Mouse (Mus musculus) left cerebral cortex, adult 8-10 months (tissue): Measurements from ENCODE around the gene Plpp1. TPM values are rescaled to one million over a fixed set of nuclear protein-coding genes. Genes with fewer than 3 reads are reported as not detected.
A peak's percentile ranks its signal among the peaks of the same experiment; 100 is the strongest.

Experiments used
- DNase-seq, 2 experiments: peaks; one replicate each; pipeline ENCODE4 v3.0.0; 2022; ENCODE audit warnings: low spot score in 2 of 2
- total RNA-seq, 4 experiments: library from RNA; stranded (reverse); gene quantifications; 2 replicates each; pipeline ENCODE4 v1.2.4; 2022

Plpp1 gene
- total RNA-seq, 4 experiments from 2014 or later, result 28.5 to 32.2 (median 29.3) TPM

DNA sequence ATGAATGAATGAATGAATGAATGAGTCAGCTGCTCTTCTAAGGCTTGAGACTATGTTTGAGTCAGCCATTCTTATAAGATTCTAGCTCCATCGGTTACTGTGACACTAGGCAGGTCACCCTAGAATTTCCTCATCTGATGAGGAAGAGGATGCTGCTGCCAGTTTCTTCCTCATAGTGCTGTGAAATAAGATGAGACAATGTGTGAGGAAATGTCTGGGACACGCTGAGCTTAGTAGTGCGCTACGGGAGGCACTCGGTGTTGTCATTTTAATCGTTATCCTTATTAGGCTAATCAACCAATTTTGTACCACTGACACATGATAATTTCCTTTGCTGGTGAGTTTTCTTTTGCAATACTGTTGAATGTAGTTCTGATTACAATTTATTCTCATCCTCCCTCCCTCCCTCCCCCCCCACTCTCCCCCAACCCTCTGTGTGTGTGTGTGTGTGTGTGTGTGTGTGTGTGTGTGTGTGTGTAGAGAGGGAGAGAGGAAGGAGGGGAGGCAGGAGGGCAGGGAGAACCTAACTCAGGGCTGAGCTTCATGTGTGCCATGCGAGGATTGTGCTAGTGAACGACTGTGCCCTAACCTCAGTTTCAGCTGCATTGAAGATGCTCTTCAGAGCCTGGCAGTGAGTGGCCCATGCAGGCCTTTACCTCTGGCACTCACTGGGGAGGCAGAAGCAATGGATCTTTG, 11.3 kb downstream of the Plpp1 start:
- no peak for DNase-seq

DNA sequence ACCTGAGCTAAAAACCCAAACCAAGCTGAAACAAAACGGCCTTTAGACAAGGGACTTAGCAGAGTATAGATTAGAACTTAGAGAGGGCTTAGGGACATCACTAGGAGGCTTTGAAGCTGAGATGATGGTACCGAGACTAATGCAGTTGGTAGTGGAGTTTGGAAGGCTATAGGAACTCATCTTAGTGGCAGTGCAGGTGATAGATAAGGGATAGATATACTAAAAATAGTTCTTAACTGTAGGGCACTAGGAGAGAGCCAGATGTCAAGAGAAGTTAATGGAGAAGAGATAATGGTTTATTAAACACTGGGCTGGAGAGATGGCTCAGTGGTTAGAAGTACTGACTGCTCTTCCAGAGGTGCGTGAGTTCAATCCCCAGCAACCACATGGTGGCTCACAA, 15.4 kb downstream of the Plpp1 start:
- DNase-seq, result no peak

DNA sequence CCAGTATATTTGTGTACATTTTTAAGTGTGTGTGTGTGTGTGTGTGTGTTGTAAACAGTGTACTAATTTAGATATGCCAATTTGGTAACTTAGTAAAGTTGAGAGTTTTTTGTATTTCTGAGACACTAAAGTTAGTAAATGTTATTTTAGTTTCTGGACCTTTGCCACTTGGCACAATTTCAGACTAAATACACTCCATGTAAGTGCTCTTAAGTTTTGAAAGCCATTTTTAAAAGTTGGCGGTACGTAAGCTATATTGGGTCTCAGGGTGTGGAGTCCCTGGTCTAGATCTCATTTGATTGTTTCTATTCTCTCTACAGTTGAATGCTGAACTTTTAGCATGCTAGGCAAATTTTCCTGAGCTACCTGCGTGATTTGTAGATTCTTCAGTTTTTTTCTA, 17.5 kb downstream of the Plpp1 start:
- DNase-seq, result no peak

DNA sequence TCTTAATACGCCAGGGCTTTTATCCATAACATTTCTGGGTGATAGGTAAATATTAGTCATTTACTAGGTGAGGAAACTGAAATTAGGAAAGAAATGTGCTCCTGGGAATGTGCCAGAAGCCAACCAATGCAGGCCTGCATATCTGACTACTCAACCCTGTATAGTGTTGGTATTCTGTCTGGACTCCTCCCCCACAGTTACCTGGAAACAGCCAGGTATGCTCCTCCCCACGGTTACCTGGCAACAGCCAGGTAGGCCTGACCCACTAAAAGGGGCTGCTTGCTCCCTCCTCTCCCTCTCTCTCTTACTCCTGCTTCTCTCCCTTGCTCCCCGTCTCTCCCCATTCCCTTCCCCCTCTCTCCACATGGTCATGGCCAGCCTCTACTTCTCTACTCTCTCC, 21.8 kb downstream of the Plpp1 start:
- DNase-seq, result no peak

DNA sequence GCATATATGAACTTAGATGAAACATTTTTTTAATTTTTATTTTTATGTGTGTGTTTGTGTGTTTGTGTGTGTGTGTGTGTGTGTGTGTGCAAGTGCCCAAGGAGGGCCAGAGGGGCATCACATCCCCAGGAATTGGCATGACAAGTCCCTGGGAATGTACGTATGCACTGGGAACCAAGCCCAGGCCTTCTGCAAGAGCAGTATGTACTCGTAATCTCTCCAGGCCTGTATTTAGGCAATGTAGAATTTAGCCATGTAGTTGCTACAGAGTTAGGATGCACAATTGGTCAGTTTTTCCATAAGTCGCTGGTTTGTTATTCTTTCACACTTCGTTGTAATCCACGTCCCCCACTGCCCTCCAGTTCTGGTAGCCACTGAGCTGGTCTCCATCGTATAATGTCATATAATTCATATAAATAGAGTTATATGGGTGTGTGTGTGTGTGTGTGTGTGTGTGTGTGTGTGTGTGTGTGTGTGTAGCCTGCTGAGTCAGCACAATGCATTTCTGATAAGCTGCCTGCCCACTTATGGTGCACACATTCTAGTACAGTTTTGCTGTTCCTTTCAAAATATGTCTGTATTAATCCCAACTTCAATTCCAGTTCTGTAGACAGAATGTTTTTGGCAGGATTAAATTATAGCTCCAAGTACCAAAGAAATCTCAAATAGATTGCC, 22.8 kb downstream of the Plpp1 start:
- DNase-seq, result no peak

DNA sequence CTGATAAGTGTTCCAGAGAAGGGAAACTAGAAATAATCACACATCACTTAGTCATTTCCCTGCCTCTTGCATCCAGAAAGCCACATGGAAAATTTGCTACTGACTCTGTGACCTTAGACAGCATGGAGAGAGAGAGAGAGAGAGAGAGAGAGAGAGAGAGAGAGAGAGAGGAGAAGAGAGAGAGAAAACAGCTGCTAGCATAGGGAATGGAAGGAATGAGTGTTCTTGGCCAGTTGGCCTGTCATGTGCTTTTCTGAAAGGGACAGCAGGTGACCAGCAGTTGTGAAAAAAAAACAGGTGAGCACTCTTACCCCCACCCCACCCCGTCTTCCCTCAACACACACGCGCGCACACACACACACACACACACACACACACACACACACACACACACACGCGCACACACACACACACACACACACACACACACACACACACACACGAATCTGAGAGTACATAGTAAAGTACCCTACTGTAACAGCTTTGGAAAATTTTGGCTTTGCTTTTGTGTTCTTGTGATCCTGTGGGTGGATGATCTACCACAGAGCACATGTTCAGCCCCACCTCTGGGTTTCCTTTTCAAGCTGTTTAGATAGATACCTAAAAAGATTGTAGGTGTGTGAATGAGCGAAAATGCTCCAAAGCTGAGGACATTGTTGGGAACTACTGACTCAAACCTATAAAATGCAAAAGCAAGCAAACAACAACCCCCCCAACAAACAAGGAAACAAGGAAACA, 23.5 kb downstream of the Plpp1 start:
- DNase-seq, result no peak

DNA sequence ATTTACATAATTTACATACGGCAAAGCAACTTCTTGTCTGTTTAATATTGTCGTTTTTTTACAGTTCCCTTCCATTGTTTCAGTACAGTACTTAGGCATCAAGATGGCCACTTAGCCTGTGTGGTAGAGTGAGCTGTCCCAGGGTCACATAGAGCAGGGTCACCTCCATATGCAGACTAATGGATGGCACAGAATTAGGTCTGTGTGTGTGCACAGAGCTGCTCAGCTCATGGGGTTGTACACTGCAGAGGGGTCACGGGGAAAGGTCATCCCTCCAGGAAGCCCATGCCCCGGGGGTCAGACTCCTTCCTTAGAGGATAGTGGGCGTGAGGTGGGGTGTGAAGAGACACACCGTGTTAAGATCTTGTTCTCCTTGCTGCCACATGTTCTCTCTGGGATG, 24.9 kb downstream of the Plpp1 start:
- DNase-seq, result no peak

DNA sequence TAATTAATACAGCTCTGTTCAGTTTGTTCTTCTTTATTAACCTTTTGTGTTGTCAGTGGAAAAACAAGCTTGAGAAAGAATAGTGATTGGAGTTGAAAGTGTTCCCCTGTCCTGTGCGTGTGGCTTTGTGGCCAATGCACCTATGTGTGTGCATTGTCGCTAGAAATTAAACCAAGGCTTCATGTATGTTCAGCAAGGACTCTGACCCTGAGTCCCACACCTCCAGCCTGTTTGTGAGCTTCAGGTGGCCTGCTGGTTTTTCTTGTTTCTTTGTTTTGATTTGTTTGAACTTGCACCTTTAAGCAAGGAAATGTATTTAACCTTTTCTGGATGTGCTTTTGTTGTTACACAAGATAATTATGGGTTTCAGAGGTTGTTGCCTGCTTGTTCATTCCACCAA, 29.0 kb downstream of the Plpp1 start:
- DNase-seq, result no peak

DNA sequence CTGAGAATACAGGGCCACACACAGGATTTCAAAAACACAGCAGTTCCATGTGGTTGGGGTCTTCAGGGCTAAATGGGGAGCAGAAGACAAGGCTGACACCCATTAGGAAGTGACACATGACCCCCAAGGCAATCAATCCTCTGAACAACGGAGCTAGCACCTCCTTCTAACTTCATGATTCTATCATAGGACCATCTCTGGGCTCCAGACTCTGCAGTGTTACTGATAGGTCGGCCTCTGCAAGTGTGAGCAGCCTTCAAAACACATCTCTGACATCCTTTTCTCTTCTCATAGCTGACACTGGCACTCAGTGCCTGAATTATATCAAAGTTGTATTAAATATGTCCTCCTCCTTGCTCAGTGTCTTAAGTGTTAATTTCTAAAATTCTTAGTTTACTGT, 32.0 kb downstream of the Plpp1 start:
- DNase-seq, result no peak

DNA sequence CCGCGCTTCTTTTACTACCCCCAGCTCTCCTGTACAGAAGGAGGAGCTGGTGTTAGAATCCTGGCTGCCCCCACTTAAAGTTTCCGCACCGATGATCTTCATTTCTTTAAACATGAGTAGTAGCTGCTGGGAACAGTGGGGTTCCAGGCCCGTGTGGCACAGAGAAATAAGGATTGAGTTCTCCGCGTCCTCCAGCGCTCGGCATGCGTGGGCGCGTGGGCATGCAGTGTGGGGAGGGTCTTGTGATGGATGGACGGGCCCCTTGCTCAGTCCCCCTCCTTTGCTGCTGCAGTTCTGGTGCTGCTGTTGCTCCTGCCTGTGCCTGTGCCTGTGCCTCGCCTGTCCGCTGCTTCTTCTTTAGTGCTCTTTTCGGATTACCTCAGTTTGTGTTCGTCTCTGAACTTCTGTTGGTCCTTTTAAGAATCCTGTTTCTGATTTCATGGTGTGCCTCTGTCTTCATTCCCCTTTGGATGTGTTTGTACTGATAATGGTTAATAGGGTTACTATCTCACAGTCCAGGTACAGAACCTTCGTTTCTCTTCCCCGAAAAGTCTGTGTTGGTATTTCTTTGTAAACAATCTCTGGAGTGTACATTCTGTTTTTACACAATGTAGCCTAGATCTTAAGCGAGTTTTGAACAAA, 32.8 kb downstream of the Plpp1 start:
- no peak for DNase-seq

DNA sequence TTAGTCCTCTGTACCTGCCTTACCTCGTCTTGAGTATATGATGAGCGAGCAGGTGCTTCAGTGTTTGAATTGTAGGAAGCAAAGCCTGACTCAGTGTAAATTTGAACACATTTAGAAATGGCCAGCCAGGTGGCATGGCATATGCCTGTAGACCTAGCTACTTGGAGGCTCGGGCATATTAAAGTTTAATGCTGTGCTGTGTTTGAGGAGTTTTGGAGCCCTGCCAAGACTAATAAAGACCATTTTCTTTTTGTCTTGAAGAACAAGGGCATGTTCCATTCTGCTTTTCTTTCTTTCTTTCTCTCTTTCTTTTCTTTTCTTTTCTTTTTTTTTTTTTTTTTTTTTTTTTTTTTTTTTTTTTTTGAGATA, 33.3 kb downstream of the Plpp1 start:
- no peak for DNase-seq

DNA sequence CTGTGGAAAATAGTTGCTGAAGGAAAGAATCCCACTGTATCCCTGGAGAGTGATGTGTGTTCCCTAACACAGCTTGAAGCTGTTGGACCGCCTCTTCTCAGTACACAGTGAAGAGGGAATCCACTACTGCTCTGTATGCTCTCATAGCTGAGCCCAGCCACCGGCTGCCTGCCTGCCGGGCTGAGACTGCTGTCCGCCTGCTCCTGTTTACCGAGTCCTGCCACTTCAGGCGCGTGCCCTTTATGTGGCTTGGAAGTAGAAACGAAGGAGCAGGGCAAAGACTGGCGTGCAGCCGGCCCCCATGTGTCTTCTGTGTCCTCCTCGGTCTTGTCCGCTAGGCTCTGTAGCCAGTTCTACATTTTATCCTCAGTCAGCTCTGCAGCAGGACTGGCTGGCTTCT, 34.5 kb downstream of the Plpp1 start:
- no peak for DNase-seq

DNA sequence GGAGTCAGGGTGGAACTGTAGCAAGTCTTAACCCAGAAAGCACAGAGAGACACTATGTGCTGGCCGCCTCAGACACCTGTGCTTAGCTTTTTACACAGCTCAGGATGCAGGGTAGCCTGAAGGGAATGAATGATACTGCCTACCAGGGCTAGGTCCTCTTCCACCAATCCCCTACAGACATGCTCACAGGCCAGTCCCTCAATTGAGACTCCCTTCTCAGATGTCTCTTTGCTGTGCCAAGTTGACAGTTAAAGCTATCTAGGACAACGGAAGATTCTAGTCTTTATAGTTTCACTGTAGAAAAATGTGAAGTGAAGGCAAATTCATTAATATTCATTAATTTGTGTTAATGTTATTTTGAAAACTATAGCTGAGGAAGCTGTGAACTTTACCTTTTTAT, 36.4 kb downstream of the Plpp1 start:
- no peak for DNase-seq

DNA sequence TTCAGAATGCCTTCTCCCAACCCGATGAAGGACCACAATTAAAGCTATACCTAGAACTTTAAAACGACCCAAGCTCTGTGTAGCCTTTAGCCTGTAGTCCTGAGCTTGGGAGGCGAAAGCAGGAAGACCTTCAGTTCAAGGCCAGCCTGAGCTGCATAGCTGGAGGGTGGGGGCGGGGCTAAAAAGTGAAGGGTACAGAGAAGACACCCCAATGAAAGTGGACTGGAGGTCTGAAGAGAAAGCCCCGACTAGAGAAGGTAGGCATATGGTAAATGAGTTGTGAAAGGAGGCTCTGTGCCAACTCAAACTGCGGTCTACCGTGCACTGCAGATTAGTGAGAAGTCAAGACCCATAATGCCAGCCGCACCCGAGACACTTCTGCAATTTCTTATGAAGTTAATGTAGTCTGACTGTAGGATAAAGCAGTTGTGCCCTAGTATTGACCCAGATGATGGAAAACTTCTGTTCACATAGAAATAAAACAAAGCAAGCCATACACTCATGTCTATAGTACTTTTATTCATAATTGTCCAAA, 37.1 kb downstream of the Plpp1 start:
- no peak for DNase-seq

DNA sequence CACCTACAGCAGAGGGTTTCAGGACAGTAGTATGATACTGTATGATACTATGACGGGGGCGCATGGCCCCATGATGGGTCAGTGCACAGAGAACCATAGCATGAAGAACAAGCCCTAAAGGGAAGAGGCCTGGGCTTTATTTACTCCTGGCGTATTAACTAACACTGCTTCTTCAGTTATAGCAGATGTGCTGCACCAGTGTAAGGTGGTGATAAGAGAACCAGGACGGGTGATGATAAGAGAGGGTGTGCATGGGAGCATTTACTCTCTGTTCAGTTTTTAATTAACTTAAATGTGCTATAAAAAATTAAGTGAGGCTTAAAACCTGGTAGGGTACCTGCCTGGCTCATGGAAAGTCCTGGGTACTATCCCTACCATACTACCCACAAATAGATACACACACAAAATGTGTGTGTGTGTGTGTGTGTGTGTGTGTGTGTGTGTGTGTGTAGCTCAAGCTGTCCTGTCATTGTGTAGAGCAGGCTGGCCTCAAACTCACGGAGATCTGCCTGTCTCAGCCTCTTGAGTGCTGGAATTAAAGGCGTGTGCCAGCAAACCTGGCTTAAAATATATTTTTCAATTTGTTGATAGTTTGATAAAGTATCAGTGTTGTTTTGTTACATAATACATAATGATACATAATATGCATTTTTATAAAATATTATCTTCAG, 38.1 kb downstream of the Plpp1 start:
- no peak for DNase-seq

DNA sequence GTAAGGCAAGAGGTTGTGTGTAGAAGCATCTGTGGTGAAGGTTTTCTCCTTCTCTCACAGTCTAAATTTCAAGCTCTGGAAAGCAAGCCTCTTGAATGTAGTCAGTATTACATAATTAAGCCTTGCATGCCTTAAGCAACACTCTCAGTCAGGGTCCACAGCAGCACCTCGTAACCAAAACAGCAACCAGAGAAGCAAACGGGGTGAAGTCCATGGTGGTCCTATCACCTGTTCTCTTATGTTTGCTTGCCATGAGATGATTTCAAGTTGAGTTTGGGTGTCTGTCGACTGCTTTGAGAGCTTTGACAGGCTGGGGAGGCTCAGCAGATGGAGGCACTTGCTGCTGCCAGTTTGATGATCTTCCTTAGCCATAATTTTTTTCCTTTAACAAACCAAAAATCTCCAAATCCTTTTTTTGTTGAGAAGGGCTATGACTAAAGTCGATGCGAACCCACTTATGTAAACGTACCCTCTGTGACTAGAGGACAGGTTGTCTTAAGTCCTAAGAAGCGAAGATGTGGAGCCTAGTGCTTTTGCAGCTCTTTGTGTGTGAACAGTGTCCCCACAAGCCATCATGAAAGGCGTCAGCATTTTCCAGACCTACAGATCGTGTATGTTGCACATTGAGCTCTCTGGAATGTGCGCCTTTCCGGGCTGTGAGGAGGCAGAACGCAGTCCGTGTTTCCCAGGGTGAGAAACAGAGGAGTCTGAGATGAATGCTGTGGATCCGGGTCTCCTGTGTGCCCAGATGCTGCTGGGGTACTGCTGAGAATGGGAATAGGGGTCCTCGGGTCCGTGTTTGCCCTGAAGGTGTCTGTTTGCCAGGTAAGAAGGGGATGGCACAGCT, 39.9 kb downstream of the Plpp1 start:
- peak; percentile 33 to 35 for DNase-seq

DNA sequence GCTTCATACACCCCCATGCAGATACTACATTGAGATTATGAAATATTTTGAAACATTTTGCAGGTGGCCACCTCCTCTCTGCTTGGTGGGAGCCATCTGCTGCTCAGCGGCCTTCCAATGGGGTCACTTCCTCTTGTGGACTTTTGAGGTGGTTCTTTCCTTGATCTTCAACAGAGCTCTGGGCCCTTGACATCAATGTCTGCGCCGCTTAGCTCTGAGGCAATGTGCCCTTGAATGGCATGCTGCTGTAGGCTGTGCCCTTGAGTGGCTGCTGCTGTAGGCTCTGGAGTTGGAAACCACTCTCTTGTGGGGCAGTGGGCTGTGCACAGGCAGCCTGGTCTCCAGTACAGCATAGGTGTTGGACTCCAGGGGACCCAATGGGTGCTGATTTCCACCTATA, 45.3 kb downstream of the Plpp1 start:
- DNase-seq, result no peak

DNA sequence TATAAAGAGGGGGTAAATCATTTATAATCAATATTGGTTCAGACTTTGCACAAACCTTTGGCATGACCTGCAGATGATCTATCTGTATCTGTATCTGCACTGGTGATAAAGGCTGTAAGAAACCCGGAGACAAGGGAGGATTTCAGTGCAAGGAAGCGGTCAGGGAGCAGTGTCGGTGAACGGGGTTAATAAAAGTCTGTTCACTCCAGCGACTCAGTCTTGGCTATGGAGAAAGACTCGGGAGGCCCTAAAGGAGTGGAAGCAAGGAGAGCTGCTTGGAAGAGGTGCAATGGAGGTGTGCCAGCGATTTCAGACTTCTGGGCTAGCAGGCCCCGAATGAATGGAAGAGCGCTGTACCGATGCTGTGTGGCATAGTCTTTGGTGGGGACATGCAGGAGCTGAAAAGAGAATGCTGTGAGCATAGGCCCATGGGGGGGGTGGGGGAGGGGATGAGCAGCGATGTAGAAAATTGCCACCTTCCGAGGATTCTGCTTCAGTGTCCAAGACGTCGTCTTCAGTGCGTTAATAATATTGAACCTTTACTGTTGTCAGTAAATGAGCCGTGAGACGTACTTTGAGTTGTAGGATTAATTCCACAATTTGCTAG, 53.2 kb downstream of the Plpp1 start:
- no peak for DNase-seq

DNA sequence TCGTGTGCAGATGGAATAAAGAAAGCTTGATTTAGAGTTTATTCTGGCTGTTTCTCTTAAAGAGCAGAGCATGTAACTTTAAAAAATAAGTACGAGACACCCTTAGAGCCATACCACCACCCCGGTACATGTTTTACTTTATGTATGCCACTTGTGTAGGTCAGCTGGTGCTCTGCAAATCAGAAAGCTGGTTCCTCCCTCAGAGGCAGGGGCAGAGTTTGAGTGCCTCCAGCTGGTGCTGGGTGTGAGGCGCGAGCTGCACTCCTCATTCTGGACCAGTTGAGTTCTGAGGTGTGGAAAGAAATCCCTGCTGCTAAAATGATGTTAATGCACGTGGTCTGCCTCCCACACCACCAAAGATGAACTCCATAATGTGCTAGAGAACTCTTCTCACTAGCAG, 53.8 kb downstream of the Plpp1 start:
- DNase-seq, result no peak

DNA sequence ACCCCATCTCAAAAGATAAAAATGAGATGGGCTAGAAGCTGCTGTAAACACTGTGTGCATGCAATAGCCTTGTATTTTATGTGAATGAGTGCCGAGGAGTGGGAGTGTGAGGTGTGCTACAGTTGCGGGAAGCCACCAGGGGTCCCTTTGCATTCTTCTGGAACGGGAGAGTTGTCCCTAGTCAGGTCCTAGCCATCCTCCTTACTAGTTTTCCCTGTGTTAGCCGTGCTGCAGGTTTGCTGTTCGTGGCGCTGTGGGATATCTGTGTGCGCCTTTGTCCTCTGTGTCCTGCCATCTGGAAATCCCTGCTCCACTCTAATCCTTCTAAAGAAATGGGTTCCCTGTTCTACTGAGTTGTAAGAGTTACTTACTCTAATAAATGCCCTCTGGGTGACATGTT, 57.3 kb downstream of the Plpp1 start:
- no peak for DNase-seq
